Mouse (Mus musculus): ENCODE results near the gene Gm49366. TPM values are rescaled to one million over a fixed set of nuclear protein-coding genes. Genes with fewer than 3 reads are reported as not detected.
"Not testable (repeated sequence)": the region's sequence is repeated elsewhere in the genome, so short reads cannot be mapped to it uniquely, and the experiment has no call there.

Gm49366 gene
- polyA plus RNA-seq, 1 experiment = not detected

DNA sequence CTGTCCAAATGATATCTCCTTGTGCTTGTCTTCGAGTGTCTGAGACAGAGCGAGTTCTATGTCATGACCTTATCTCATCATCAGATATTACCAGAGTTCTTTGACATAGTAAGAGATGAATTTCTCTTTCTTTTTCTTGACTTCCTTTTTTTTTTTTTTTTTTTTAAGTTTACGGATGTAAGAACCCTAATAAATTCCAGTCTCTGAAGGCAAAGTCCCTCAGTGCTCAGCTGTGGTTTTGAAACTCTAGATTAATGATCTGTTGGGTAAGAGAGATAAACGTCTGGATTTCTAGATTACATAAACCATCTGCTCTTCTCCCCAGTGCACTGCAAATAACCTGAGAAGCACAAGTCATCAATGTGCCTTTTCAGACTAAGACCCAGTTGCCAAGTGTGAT, 4.6 kb upstream of the Gm49366 start:
- TF ChIP-seq E2F4 (IDR thresholded peaks at IDR 0.05; ENCODE audit: insufficient read depth) (no peak), REST (IDR thresholded peaks at IDR 0.05; ENCODE audit: insufficient read depth, insufficient read length) (no peak), MAX (IDR thresholded peaks at IDR 0.05; ENCODE audit: low read depth) (no peak), TCF12 (IDR thresholded peaks at IDR 0.05; ENCODE audit: insufficient read depth, poor library complexity, severe bottlenecking) (no peak), MYOD1 (IDR thresholded peaks at IDR 0.05; ENCODE audit: control insufficient read depth in 1 of 3, insufficient read length in 2 of 3, low read depth in 2 of 3) (no peak), MYOG (IDR thresholded peaks at IDR 0.05; ENCODE audit: control insufficient read depth in 1 of 3, insufficient read depth in 1 of 3, insufficient read length in 2 of 3, low read depth in 2 of 3) (no peak)
- H3K27me3 ChIP-seq (ENCODE audit: control insufficient read depth, insufficient read depth, insufficient read length) = peaks cover 5% of the 10 kb centered on the region
- H3K79me2 ChIP-seq (ENCODE audit: control insufficient read depth, insufficient read depth) = no peaks in the 10 kb centered on the region
- H3ac ChIP-seq (ENCODE audit: control insufficient read depth, insufficient read length) = no peak overlapping the region
- H3K36me3 ChIP-seq (ENCODE audit: control insufficient read depth, insufficient read depth) = no peaks in the 10 kb centered on the region
- H3K4me3 ChIP-seq = no peak overlapping the region
- no peak overlapping the region for H3K4me2 ChIP-seq (ENCODE audit: low read depth)

DNA sequence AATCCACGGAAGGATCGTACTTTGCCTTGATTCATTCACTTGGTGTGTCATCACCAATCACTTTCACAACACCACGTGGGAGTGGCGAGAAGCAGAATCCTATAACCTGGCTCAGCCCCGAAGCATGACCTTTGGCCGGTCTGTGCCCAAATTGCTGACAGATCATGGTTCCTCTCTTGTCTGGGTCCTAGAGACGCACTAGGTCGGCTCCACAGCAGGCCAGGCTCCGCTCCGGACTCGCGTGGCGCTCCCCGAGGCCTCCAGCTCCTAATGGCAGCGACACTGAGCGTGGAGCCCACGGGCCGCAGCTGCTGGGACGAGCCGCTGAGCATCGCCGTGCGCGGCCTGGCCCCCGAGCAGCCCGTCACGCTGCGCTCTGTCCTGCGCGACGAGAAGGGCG, 494 bp upstream of the Gm49366 start, which contains the start of gene Acot4:
TSS of gene Acot4 (plus strand) at position 139 of the 400 bp plus-strand sequence.
- H3ac ChIP-seq (ENCODE audit: control insufficient read depth, insufficient read length); H3K36me3 ChIP-seq (ENCODE audit: control insufficient read depth, insufficient read depth); H3K4me2 ChIP-seq (ENCODE audit: low read depth); H3K27me3 ChIP-seq (ENCODE audit: control insufficient read depth, insufficient read depth, insufficient read length); H3K79me2 ChIP-seq (ENCODE audit: control insufficient read depth, insufficient read depth); H3K4me3 ChIP-seq: not testable (repeated sequence)

DNA sequence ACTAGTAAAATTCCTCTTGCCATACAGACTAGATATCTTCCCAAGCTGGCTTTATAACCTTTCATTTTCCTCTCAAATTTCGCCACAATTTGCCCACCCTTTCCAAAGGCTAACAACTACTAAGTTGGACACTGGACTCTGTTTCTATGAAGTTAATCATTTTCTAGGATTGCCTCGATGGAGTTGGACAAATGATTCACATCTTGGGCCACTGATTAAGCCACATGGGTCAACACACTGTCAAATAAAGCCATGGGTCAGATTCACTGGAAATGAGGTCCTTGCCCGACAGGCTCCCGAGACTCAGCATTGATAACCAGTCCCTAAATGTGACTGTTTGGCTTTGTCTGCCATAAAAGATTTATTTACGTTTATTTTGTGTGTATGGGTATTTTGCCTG, 3.5 kb downstream of the Gm49366 start:
- Histone ChIP-seq H3K4me3 (no peak overlapping the region), H3ac (ENCODE audit: control insufficient read depth, insufficient read length) (no peak overlapping the region), H3K79me2 (ENCODE audit: control insufficient read depth, insufficient read depth) (no peaks in the 10 kb centered on the region), H3K27me3 (ENCODE audit: control insufficient read depth, insufficient read depth, insufficient read length) (peaks cover 5% of the 10 kb centered on the region), H3K36me3 (ENCODE audit: control insufficient read depth, insufficient read depth) (no peaks in the 10 kb centered on the region), H3K4me2 (ENCODE audit: low read depth) (no peak overlapping the region)
- TF ChIP-seq POLR2A (IDR thresholded peaks at IDR 0.05; ENCODE audit: insufficient read length, low read depth) (no peak), SRF (IDR thresholded peaks at IDR 0.05; ENCODE audit: control insufficient read depth, insufficient read length, low read depth) (no peak), POLR2AphosphoS2 (IDR thresholded peaks at IDR 0.05; ENCODE audit: insufficient read length, low read depth) (no peak), USF1 (IDR thresholded peaks at IDR 0.05; ENCODE audit: low read depth) (no peak), MYOG (IDR thresholded peaks at IDR 0.05; ENCODE audit: control insufficient read depth in 1 of 3, insufficient read depth in 1 of 3, insufficient read length in 2 of 3, low read depth in 2 of 3) (no peak), MYOD1 (IDR thresholded peaks at IDR 0.05; ENCODE audit: control insufficient read depth in 1 of 3, insufficient read length in 2 of 3, low read depth in 2 of 3) (no peak), TCF12 (IDR thresholded peaks at IDR 0.05; ENCODE audit: insufficient read depth, poor library complexity, severe bottlenecking) (no peak), MAX (IDR thresholded peaks at IDR 0.05; ENCODE audit: low read depth) (no peak), REST (IDR thresholded peaks at IDR 0.05; ENCODE audit: insufficient read depth, insufficient read length) (no peak), TCF3 (IDR thresholded peaks at IDR 0.05; ENCODE audit: insufficient read length, low read depth) (no peak)

DNA sequence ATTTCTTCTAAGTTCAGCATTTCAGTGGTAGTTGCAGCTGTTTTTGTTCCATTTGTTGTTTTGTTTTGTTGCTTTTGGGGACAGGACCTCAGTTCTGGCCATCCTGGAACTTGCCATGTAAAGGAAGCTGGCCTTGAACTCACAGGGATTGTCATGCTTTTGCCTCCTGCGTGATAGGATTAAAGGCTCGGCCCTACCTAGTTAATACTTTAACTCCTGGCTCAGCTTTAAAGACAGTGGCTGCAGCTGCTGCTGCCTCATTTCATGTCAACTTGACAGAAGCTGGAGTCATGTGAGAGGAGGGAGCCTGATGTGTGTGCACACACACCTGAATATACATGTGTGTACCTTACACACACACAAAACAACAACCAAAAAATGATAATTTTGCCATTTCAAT, 5.3 kb downstream of the Gm49366 start:
- H3K79me2 ChIP-seq (ENCODE audit: control insufficient read depth, insufficient read depth) = no peaks in the 10 kb centered on the region
- no peak overlapping the region for H3K4me3 ChIP-seq
- H3K4me2 ChIP-seq (ENCODE audit: low read depth) = no peak overlapping the region
- H3K27me3 ChIP-seq (ENCODE audit: control insufficient read depth, insufficient read depth, insufficient read length) = no peaks in the 10 kb centered on the region
- TF ChIP-seq POLR2AphosphoS2 (IDR thresholded peaks at IDR 0.05; ENCODE audit: insufficient read length, low read depth) (no peak), CEBPB (IDR thresholded peaks at IDR 0.05; ENCODE audit: insufficient read depth, poor library complexity, severe bottlenecking) (no peak), MAX (IDR thresholded peaks at IDR 0.05; ENCODE audit: low read depth) (no peak), SRF (IDR thresholded peaks at IDR 0.05; ENCODE audit: control insufficient read depth, insufficient read length, low read depth) (no peak), TCF12 (IDR thresholded peaks at IDR 0.05; ENCODE audit: insufficient read depth, poor library complexity, severe bottlenecking) (no peak), MYOG (IDR thresholded peaks at IDR 0.05; ENCODE audit: control insufficient read depth in 1 of 3, insufficient read depth in 1 of 3, insufficient read length in 2 of 3, low read depth in 2 of 3) (no peak), USF1 (IDR thresholded peaks at IDR 0.05; ENCODE audit: low read depth) (no peak), E2F4 (IDR thresholded peaks at IDR 0.05; ENCODE audit: insufficient read depth) (no peak), REST (IDR thresholded peaks at IDR 0.05; ENCODE audit: insufficient read depth, insufficient read length) (no peak), MYOD1 (IDR thresholded peaks at IDR 0.05; ENCODE audit: control insufficient read depth in 1 of 3, insufficient read length in 2 of 3, low read depth in 2 of 3) (no peak), TCF3 (IDR thresholded peaks at IDR 0.05; ENCODE audit: insufficient read length, low read depth) (no peak), POLR2A (IDR thresholded peaks at IDR 0.05; ENCODE audit: insufficient read length, low read depth) (no peak)
- H3K36me3 ChIP-seq (ENCODE audit: control insufficient read depth, insufficient read depth) = no peaks in the 10 kb centered on the region
- H3ac ChIP-seq (ENCODE audit: control insufficient read depth, insufficient read length) = no peak overlapping the region

DNA sequence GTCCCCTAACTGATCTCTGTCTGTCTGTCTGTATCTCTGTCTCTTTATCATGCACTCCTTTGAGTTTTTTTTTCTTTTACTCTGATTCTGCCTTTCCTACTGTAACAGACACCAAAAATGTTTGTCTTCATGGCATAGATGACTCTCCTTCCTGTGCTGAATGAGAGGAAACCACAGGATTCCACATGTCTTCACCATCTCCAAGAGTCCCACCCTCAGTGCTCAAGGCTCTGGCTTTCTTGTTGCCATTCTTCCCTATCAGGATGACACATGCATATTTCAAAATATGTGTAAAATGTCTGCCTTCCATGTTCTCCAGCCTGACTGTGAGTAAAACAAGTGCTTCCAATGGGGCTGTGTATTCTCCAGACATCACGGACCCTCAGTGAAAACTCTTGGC, 8.2 kb downstream of the Gm49366 start:
- no peaks in the 10 kb centered on the region for H3K27me3 ChIP-seq (ENCODE audit: control insufficient read depth, insufficient read depth, insufficient read length)
- H3K79me2 ChIP-seq (ENCODE audit: control insufficient read depth, insufficient read depth) = no peaks in the 10 kb centered on the region
- TF ChIP-seq MYOG (IDR thresholded peaks at IDR 0.05; ENCODE audit: control insufficient read depth in 1 of 3, insufficient read depth in 1 of 3, insufficient read length in 2 of 3, low read depth in 2 of 3) = no peak
- H3K36me3 ChIP-seq (ENCODE audit: control insufficient read depth, insufficient read depth) = no peaks in the 10 kb centered on the region
- H3K4me3 ChIP-seq = no peak overlapping the region
- H3ac ChIP-seq (ENCODE audit: control insufficient read depth, insufficient read length) = no peak overlapping the region
- no peak overlapping the region for H3K4me2 ChIP-seq (ENCODE audit: low read depth)

DNA sequence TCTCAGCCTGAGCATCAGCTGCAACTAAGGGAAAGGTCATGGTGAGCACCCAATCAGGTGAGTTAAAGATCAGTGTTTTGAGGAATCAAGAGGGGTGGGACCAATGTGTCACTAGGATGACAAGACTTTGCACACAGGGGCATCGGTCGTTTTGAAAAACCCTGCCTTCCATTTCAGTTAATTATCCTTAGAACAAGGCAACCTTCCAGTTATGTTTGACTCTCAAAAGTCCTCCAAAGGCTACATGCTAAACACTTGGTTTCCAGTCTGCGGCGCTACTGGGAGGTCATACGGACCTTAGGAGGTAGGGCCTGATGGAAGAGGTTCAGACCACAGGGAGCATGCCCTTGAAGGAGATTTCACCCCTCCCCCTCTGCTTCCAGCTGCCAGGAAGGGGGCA, 12.0 kb downstream of the Gm49366 start:
- not testable (repeated sequence) for H3K4me3 ChIP-seq; H3K36me3 ChIP-seq (ENCODE audit: control insufficient read depth, insufficient read depth); H3K4me2 ChIP-seq (ENCODE audit: low read depth); H3K27me3 ChIP-seq (ENCODE audit: control insufficient read depth, insufficient read depth, insufficient read length); H3K79me2 ChIP-seq (ENCODE audit: control insufficient read depth, insufficient read depth); H3ac ChIP-seq (ENCODE audit: control insufficient read depth, insufficient read length)

Data from myocyte (in vitro differentiated cells).